Mouse (Mus musculus) kidney, embryonic 14.5 days (tissue): ENCODE data around the gene Dcaf6. TPM values are rescaled to one million over a fixed set of nuclear protein-coding genes. Genes with fewer than 3 reads are reported as not detected.
A peak's percentile ranks its signal among the peaks of the same experiment; 100 is the strongest.

Experiments
- ATAC-seq: fragments of 200-750 bp; cut with Nextera tagmentation; 2 replicates; pipeline ENCODE4 v1.8.0; 2017; ENCODE audit warnings: moderate number of reproducible peaks, mild to moderate bottlenecking, moderate TSS enrichment, moderate library complexity; ENCODE audit not compliant: low FRiP score, low TSS enrichment
- H3K27ac ChIP-seq: fragments of 300-500 bp; sonication (generic); 2 replicates; pipeline ENCODE4 v1.5.1; 2014; ENCODE audit warnings: low read depth, mild to moderate bottlenecking, low read length, moderate library complexity, mixed read lengths
- H3K27me3 ChIP-seq: fragments of 300-500 bp; sonication (generic); 2 replicates; pipeline ENCODE4 v1.6.1; 2014; ENCODE audit warnings: mild to moderate bottlenecking, low read length; ENCODE audit not compliant: control insufficient read depth, insufficient read depth
- H3K36me3 ChIP-seq: fragments of 300-500 bp; sonication (generic); 2 replicates; pipeline ENCODE4 v1.6.1; 2014; ENCODE audit warnings: low read length, mixed read lengths; ENCODE audit not compliant: control insufficient read depth, insufficient read depth
- H3K4me1 ChIP-seq: fragments of 300-500 bp; sonication (generic); 2 replicates; pipeline ENCODE4 v1.6.1; 2014; ENCODE audit warnings: low read length, mixed read lengths; ENCODE audit not compliant: control insufficient read depth, insufficient read depth
- H3K4me2 ChIP-seq: fragments of 300-500 bp; sonication (generic); replicated peaks from 2 replicates; pipeline ENCODE4 v1.6.1; 2014; ENCODE audit warnings: low read depth, mild to moderate bottlenecking, low read length
- H3K4me3 ChIP-seq: fragments of 300-500 bp; sonication (generic); 2 replicates; pipeline ENCODE4 v1.5.1; 2014; ENCODE audit warnings: mild to moderate bottlenecking, low read length
- H3K9ac ChIP-seq: fragments of 300-500 bp; sonication (generic); 2 replicates; pipeline ENCODE4 v1.6.1; 2014; ENCODE audit warnings: low read depth, mild to moderate bottlenecking, low read length, moderate library complexity
- H3K9me3 ChIP-seq: fragments of 300-500 bp; sonication (generic); 2 replicates; pipeline ENCODE4 v1.6.1; 2016; ENCODE audit warnings: low read length; ENCODE audit not compliant: control insufficient read depth
- WGBS: fragments of 180-500 bp; shearing (Covaris S2); extraction: QIAGEN DNeasy Blood & Tissue Kit; methylation state at CpG from one replicate; pipeline ENCODE4 v1.1.7; 2014; 5-methylcytosine and 5-hydroxymethylcytosine counted together
- polyA plus RNA-seq: library from polyadenylated mRNA; unstranded; fragments of >200 nt; fragmentation: Nextera tagmentation; extraction: Ambion mirVana; gene quantifications from 2 replicates; pipeline ENCODE4 v1.2.1, GENCODE M21; 2014

Dcaf6 gene
- polyA plus RNA-seq, 1 experiment from 2014 or later: 18.4 TPM

DNA sequence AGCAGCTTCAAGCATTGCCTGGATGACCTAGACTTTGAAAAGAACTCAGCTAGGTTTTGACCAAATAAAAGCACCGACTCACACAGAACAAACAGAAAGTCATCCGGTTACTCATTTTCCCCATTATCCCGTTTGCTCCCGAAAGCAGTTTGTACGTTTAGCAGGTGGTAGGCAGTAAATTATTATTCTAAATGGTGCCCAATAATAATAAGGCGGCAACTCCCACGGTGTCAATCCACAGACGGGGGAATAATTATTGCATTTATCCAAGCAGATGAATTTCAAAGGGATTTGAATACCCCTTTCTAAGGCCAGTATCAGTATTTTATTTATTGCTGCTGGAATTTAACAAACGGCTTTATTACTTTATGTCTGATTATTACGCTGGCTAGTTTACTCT lies 179.5 kb downstream of the Dcaf6 start:
- Histone ChIP-seq H3K9me3 (no peaks in the 10 kb centered on the region), H3K4me3 (peak overlapping the region; percentile 79), H3K36me3 (no peaks in the 10 kb centered on the region), H3K4me2 (peak overlapping the region; percentile 94), H3K27ac (no peak overlapping the region), H3K4me1 (peaks cover 11% of the 10 kb centered on the region), H3K9ac (peak overlapping the region; percentile 89), H3K27me3 (no peaks in the 10 kb centered on the region)
- no peak for ATAC-seq
- 16% methylated on average over 10 of the region's 10 CpGs for WGBS

Other genes with a start within 250 kb of the Dcaf6 start
- gene Tiprl, start 223.5 kb downstream of the Dcaf6 start, polyA plus RNA-seq: 94.5 and 103 TPM in 2 replicates
- 2.0 and 2.4 TPM in 2 replicates for gene Gpr161, start 164.7 kb downstream of the Dcaf6 start, polyA plus RNA-seq
- 212 TPM in 2 replicates for gene Mpc2, start 162 bp upstream of the Dcaf6 start, polyA plus RNA-seq
- gene Adcy10, start 24.7 kb upstream of the Dcaf6 start, polyA plus RNA-seq: 0.18 and 0.19 TPM in 2 replicates
- gene Mpzl1, start 174.1 kb upstream of the Dcaf6 start, polyA plus RNA-seq: 196 and 253 TPM in 2 replicates
- 29.4 and 44.4 TPM in 2 replicates for gene Rcsd1, start 249.3 kb upstream of the Dcaf6 start, polyA plus RNA-seq